Mouse (Mus musculus) heart, postnatal 0 days (tissue): ENCODE measurements around the gene Tcte3.

ENCODE experiments used
- CTCF ChIP-seq: IDR thresholded peaks from 2 replicates; pipeline ENCODE4 v1.5.1; 2016; ENCODE audit warnings: antibody characterized with exemption, control low read depth, low read depth
- EP300 ChIP-seq: IDR thresholded peaks from 2 replicates; pipeline ENCODE4 v1.6.1; 2016; ENCODE audit warnings: antibody characterized with exemption, low read depth

DNA sequence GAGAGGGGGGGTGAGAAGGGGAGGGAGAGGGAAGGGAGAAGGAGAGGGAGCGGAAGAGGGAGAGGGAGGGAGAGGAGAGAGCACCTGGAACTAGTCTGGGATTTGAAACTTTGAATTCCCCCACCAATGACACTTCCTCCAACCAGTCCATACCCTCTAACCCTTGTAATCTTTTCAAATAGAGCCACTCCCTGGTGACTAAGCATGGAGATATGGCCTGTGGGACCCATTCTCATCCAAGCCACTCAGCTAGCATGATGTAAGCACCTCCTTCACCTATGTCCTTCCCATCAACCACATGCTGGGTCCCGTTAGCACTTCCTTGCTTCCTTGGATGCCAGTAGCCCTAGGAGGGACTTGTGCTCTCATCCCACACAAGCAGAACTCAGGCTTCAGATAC, 43.7 kb upstream of the Tcte3 start:
- TF ChIP-seq EP300 (no peak), CTCF (no peak)
